Mouse (Mus musculus) heart, embryonic 11.5 days (tissue): ENCODE measurements around the gene Defb28. TPM values are rescaled to one million over a fixed set of nuclear protein-coding genes. Genes with fewer than 3 reads are reported as not detected.

Experiments used
- polyA plus RNA-seq: library from polyadenylated mRNA; unstranded; fragments of >200 nt; fragmentation: Nextera tagmentation; extraction: Ambion mirVana; gene quantifications from 2 replicates; pipeline ENCODE4 v1.2.1, GENCODE M21; 2014

The Defb28 gene
- polyA plus RNA-seq, 1 experiment from 2014 or later, result not detected

Other genes starting within 250 kb of the Defb28 start
- 25.1 and 25.7 TPM in 2 replicates for gene Tbc1d20, start 224.4 kb upstream of the Defb28 start, polyA plus RNA-seq
- gene Rbck1, start 185.6 kb upstream of the Defb28 start, polyA plus RNA-seq, result 62.6 and 64.5 TPM in 2 replicates
- gene Trib3, start 174.2 kb upstream of the Defb28 start, polyA plus RNA-seq, result 3.4 and 3.6 TPM in 2 replicates
- 3.8 and 5.5 TPM in 2 replicates for gene Nrsn2, start 141.6 kb upstream of the Defb28 start, polyA plus RNA-seq
- 12.9 and 13.9 TPM in 2 replicates for gene Sox12, start 120.2 kb upstream of the Defb28 start, polyA plus RNA-seq
- 50.9 and 55.4 TPM in 2 replicates for gene Zcchc3, start 103.2 kb upstream of the Defb28 start, polyA plus RNA-seq
- 1.4 and 1.5 TPM in 2 replicates for gene 6820408C15Rik, start 102.7 kb upstream of the Defb28 start, polyA plus RNA-seq
- not detected in 2 replicates for gene Defb23, start 53.6 kb upstream of the Defb28 start, polyA plus RNA-seq
- gene Defb20, start 41.2 kb upstream of the Defb28 start, polyA plus RNA-seq, result not detected in 2 replicates
- gene Defb22, start 28.1 kb upstream of the Defb28 start, polyA plus RNA-seq, result not detected in 2 replicates
- gene Defb26, start 6.6 kb upstream of the Defb28 start, polyA plus RNA-seq, result not detected in 2 replicates
- not detected in 2 replicates for gene Defb29, start 21.8 kb downstream of the Defb28 start, polyA plus RNA-seq
- gene Gm17416, start 51.1 kb downstream of the Defb28 start, polyA plus RNA-seq, result not detected in 2 replicates
- gene Defb21, start 54.5 kb downstream of the Defb28 start, polyA plus RNA-seq, result not detected in 2 replicates
- gene Defb19, start 62.1 kb downstream of the Defb28 start, polyA plus RNA-seq, result 1.5 TPM in 1 of 2 replicates, not detected in the other
- not detected in 2 replicates for gene Defb45, start 81.1 kb downstream of the Defb28 start, polyA plus RNA-seq
- not detected in 2 replicates for gene Defb36, start 86.1 kb downstream of the Defb28 start, polyA plus RNA-seq
- gene Defb25, start 104.8 kb downstream of the Defb28 start, polyA plus RNA-seq, result 1.2 and 1.4 TPM in 2 replicates
- gene Rem1, start 108.7 kb downstream of the Defb28 start, polyA plus RNA-seq, result 5.8 and 6.1 TPM in 2 replicates
- gene H13, start 151.2 kb downstream of the Defb28 start, polyA plus RNA-seq, result 92.3 and 92.8 TPM in 2 replicates
- 22.2 and 29.2 TPM in 2 replicates for gene Mcts2, start 168.8 kb downstream of the Defb28 start, polyA plus RNA-seq
- gene Id1, start 218.0 kb downstream of the Defb28 start, polyA plus RNA-seq, result 95.3 and 98.1 TPM in 2 replicates
- 22.4 and 22.5 TPM in 2 replicates for gene Cox4i2, start 235.9 kb downstream of the Defb28 start, polyA plus RNA-seq